Mouse (Mus musculus) erythroblast, embryonic 14.5 days (primary cell): ENCODE results near the gene Gngt2.

Source experiments
- GATA1 ChIP-seq: IDR thresholded peaks from 2 replicates; pipeline ENCODE4 v1.6.1; 2012; ENCODE audit warnings: low read length, inconsistent platforms, mixed read lengths
- TAL1 ChIP-seq: IDR thresholded peaks from 3 replicates; pipeline ENCODE4 v1.6.1; 2012; ENCODE audit warnings: low read length, inconsistent platforms, mixed read lengths

GRCm38 (mm10) chr11:95838999-95839868 lies 2.2 kb downstream of the Gngt2 start:
- TF ChIP-seq GATA1: no peak
- no peak for TF ChIP-seq TAL1
